In genomic region chr7:143739511-143740461, GRCm38 (mm10) we compare ENCODE assay signal across 8 mouse cellular contexts. TPM values are rescaled to one million over a fixed set of nuclear protein-coding genes. Genes with fewer than 3 reads are reported as not detected.
DNase-seq lines count a peak whose midpoint lies in the region; ATAC-seq and TF ChIP-seq lines count a peak whose summit lies in the region.

No protein-coding gene starts in this region.

- H3K4me3 ChIP-seq in E14TG2a.4 (replicated peaks; ENCODE audit: low read length), result peak overlapping the region; percentile 80
- peak overlapping the region; percentile 81 for H3K4me3 ChIP-seq in forebrain, postnatal 0 days (ENCODE audit: low read depth, low read length)
- H3K4me3 ChIP-seq in layer of hippocampus, adult 2 months, result peak overlapping the region; percentile 91
- H3K4me3 ChIP-seq in lung, embryonic 15.5 days, result peak overlapping the region; percentile 67

- H3K27ac ChIP-seq in forebrain, postnatal 0 days (ENCODE audit: low read depth, low read length), result peak overlapping the region; percentile 81
- H3K27ac ChIP-seq in layer of hippocampus, adult 2 months, result peak overlapping the region; percentile 90
- peak overlapping the region; percentile 92 for H3K27ac ChIP-seq in lung, embryonic 15.5 days

- ATAC-seq in forebrain, postnatal 0 days, result peak; percentile 96
- ATAC-seq in lung, embryonic 15.5 days (ENCODE audit: borderline replicate concordance, extremely low read depth, low FRiP score, low TSS enrichment), result peak; percentile 95

- peaks cover 37% of the 10 kb centered on the region for H3K4me1 ChIP-seq in E14TG2a.4 (replicated peaks; ENCODE audit: low read depth, low read length)
- peaks cover 22% of the 10 kb centered on the region for H3K4me1 ChIP-seq in forebrain, postnatal 0 days (ENCODE audit: insufficient read depth)
- peaks cover 36% of the 10 kb centered on the region for H3K4me1 ChIP-seq in lung, embryonic 15.5 days

- peak; percentile 58; the same call in 1 of the 2 replicates for TF ChIP-seq POLR2A in brain, embryonic 14.5 days (IDR thresholded peaks at IDR 0.05; ENCODE audit: borderline replicate concordance, extremely low read depth, insufficient read depth, insufficient read length, poor library complexity, severe bottlenecking)

- H3K4me2 ChIP-seq in forebrain, postnatal 0 days (ENCODE audit: low read depth), result peak overlapping the region; percentile 77
- peak overlapping the region; percentile 86 for H3K4me2 ChIP-seq in lung, embryonic 15.5 days

- no peaks in the 10 kb centered on the region for H3K9me3 ChIP-seq in E14TG2a.4 (ENCODE audit: low read length)
- H3K9me3 ChIP-seq in forebrain, postnatal 0 days (ENCODE audit: low read length), result no peaks in the 10 kb centered on the region
- no peaks in the 10 kb centered on the region for H3K9me3 ChIP-seq in lung, embryonic 15.5 days

- peak; percentile 88 for DNase-seq in brain, embryonic 14.5 days (ENCODE audit: low read depth)
- DNase-seq in forebrain, postnatal 0 days, result peak; percentile 87
- peak; percentile 81 to 85 for DNase-seq in heart, postnatal 36 days
- peak; percentile 77 to 82 for DNase-seq in layer of hippocampus, adult 2 months (ENCODE audit: low spot score in 2 of 2)
- peak; percentile 69 for DNase-seq in ovary, postnatal 10 days (ENCODE audit: low spot score)
- DNase-seq in thymus, postnatal 25 days, result peak; percentile 70

- intact Hi-C loops in heart, postnatal 36 days (cut with DNase I), result no loop called here

- H3K27me3 ChIP-seq in E14TG2a.4 (ENCODE audit: insufficient read depth, low read length), result peaks cover 93% of the 10 kb centered on the region
- H3K27me3 ChIP-seq in forebrain, postnatal 0 days (ENCODE audit: insufficient read depth, low read length), result no peaks in the 10 kb centered on the region
- H3K27me3 ChIP-seq in lung, embryonic 15.5 days, result no peaks in the 10 kb centered on the region

- H3K36me3 ChIP-seq in E14TG2a.4 (ENCODE audit: insufficient read depth, low read length), result no peaks in the 10 kb centered on the region
- H3K36me3 ChIP-seq in forebrain, postnatal 0 days (ENCODE audit: insufficient read depth), result no peaks in the 10 kb centered on the region
- no peaks in the 10 kb centered on the region for H3K36me3 ChIP-seq in lung, embryonic 15.5 days

- 5% methylated on average over 38 of the region's 38 CpGs for WGBS in forebrain, postnatal 0 days
- 1% methylated on average over 38 of the region's 38 CpGs for WGBS in lung, embryonic 15.5 days

- H3K9ac ChIP-seq in forebrain, postnatal 0 days, result peak overlapping the region; percentile 93
- peak overlapping the region; percentile 83 for H3K9ac ChIP-seq in lung, embryonic 15.5 days

- no peak for TF ChIP-seq CTCF in E14TG2a.4 (conservative IDR thresholded peaks at IDR 0.05; ENCODE audit: low read length)
- TF ChIP-seq CTCF in brain, embryonic 14.5 days (IDR thresholded peaks at IDR 0.05; ENCODE audit: borderline replicate concordance, extremely low read depth, insufficient read depth, insufficient read length), result no peak
- TF ChIP-seq CTCF in forebrain, postnatal 0 days (IDR thresholded peaks at IDR 0.05; ENCODE audit: low read depth), result no peak
- no peak for TF ChIP-seq CTCF in layer of hippocampus, adult 2 months (conservative IDR thresholded peaks at IDR 0.05)

RNA-seq across cellular contexts. Expression of gene Osbpl5, which starts 17.0 kb away (rescaled TPM):
- polyA plus RNA-seq in brain, embryonic 14.5 days (2012; rRNA removed), result 52.0 and 59.1 TPM in 2 replicates
- 38.3 and 43.8 TPM in 2 replicates for total RNA-seq in forebrain, postnatal 0 days (2014; rRNA removed)
- 19.6 and 26.2 TPM in 2 replicates for polyA plus RNA-seq in forebrain, postnatal 0 days (2015; fragmentation: Nextera tagmentation; extraction: Ambion mirVana)
- 10 to 100 TPM; 19.6 to 26.1 TPM for total RNA-seq in heart, postnatal 36 days (2021)
- 10 to 100 TPM; 18.0 to 24.4 TPM for total RNA-seq in layer of hippocampus, adult 2 months (2021)
- polyA plus RNA-seq in lung, embryonic 15.5 days (2015; fragmentation: Nextera tagmentation; extraction: Ambion mirVana), result 39.5 and 43.3 TPM in 2 replicates

RNA-seq across cellular contexts. Expression of gene Mrgprg, which starts 27.0 kb away (rescaled TPM):
- polyA plus RNA-seq in brain, embryonic 14.5 days (2012; rRNA removed), result not detected in 2 replicates
- not detected in 2 replicates for total RNA-seq in forebrain, postnatal 0 days (2014; rRNA removed)
- polyA plus RNA-seq in forebrain, postnatal 0 days (2015; fragmentation: Nextera tagmentation; extraction: Ambion mirVana), result not detected in 2 replicates
- not detected for total RNA-seq in heart, postnatal 36 days (2021)
- total RNA-seq in layer of hippocampus, adult 2 months (2021), result not detected
- polyA plus RNA-seq in lung, embryonic 15.5 days (2015; fragmentation: Nextera tagmentation; extraction: Ambion mirVana), result not detected in 2 replicates

RNA-seq across cellular contexts. Expression of gene Mrgpre, which starts 44.5 kb away (rescaled TPM):
- polyA plus RNA-seq in brain, embryonic 14.5 days (2012; rRNA removed), result 6.4 and 10.5 TPM in 2 replicates
- total RNA-seq in forebrain, postnatal 0 days (2014; rRNA removed), result 5.2 and 5.9 TPM in 2 replicates
- 5.9 and 8.3 TPM in 2 replicates for polyA plus RNA-seq in forebrain, postnatal 0 days (2015; fragmentation: Nextera tagmentation; extraction: Ambion mirVana)
- total RNA-seq in heart, postnatal 36 days (2021), result 1 to 10 TPM; 1.2 to 1.4 TPM
- 1 to 10 TPM; 5.9 to 6.5 TPM for total RNA-seq in layer of hippocampus, adult 2 months (2021)
- 0.93 and 1.1 TPM in 2 replicates for polyA plus RNA-seq in lung, embryonic 15.5 days (2015; fragmentation: Nextera tagmentation; extraction: Ambion mirVana)

RNA-seq across cellular contexts. Expression of gene Tnfrsf23, which starts 54.1 kb away (rescaled TPM):
- 1.5 and 2.3 TPM in 2 replicates for polyA plus RNA-seq in brain, embryonic 14.5 days (2012; rRNA removed)
- 1.7 and 1.9 TPM in 2 replicates for total RNA-seq in forebrain, postnatal 0 days (2014; rRNA removed)
- polyA plus RNA-seq in forebrain, postnatal 0 days (2015; fragmentation: Nextera tagmentation; extraction: Ambion mirVana), result 0.43 and 0.54 TPM in 2 replicates
- 1 to 10 TPM; 1.4 to 2.0 TPM for total RNA-seq in heart, postnatal 36 days (2021)
- 1 to 10 TPM; 1.3 to 1.6 TPM for total RNA-seq in layer of hippocampus, adult 2 months (2021)
- polyA plus RNA-seq in lung, embryonic 15.5 days (2015; fragmentation: Nextera tagmentation; extraction: Ambion mirVana), result 1.1 and 1.2 TPM in 2 replicates

Comparison
In these comparisons a context has a peak if more than half of its experiments do, and no peak if none do; other contexts are left out.
1. Peak in every context shown above with its lines: DNase-seq, ATAC-seq, H3K4me3 ChIP-seq and H3K27ac ChIP-seq.